Mouse (Mus musculus): Measurements from ENCODE around the gene Rhbdd3.

DNA sequence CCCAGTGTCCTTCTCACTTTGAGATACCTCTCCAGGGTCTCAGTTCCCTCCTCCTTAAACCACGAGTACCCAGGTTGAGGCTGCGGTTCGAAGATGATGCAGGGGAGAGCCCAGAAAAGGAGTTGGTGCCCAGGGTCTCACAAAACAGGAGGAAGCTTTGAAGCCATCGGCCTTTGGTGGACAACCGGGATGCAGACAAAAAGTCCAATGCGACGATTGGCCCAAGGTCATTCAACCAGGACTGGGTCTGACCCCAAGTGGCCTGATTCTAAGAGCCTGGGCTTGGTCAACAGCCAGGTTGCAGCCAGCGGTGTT is 41.2 kb upstream of the Rhbdd3 start:
- TF ChIP-seq TAL1 (IDR thresholded peaks at IDR 0.05; ENCODE audit: low read length) (no peak), GATA1 (IDR thresholded peaks at IDR 0.05; ENCODE audit: low read length) (no peak)

All from erythroblast, embryonic 14.5 days (primary cell).